Mouse (Mus musculus): ENCODE data around the gene Sipa1l1.
"Not testable (repeated sequence)": the region's sequence is repeated elsewhere in the genome, so short reads cannot be mapped to it uniquely, and the experiment has no call there.

GRCm38 (mm10) chr12:82480425-82480824 lies 311.3 kb downstream of the Sipa1l1 start:
- TF ChIP-seq POLR2A (IDR thresholded peaks at IDR 0.05; ENCODE audit: borderline replicate concordance, low read depth, low read length); CTCF (IDR thresholded peaks at IDR 0.05; ENCODE audit: low read depth, low read length): not testable (repeated sequence)

All from bone marrow macrophage, adult 2 months (primary cell).